Mouse (Mus musculus): Measurements from ENCODE around the gene Krt6a. TPM values are rescaled to one million over a fixed set of nuclear protein-coding genes. Genes with fewer than 3 reads are reported as not detected.
"Not testable (repeated sequence)": the region's sequence is repeated elsewhere in the genome, so short reads cannot be mapped to it uniquely, and the experiment has no call there.

Krt6a gene
- polyA plus RNA-seq, 1 experiment from 2014 or later, result 458 TPM

DNA sequence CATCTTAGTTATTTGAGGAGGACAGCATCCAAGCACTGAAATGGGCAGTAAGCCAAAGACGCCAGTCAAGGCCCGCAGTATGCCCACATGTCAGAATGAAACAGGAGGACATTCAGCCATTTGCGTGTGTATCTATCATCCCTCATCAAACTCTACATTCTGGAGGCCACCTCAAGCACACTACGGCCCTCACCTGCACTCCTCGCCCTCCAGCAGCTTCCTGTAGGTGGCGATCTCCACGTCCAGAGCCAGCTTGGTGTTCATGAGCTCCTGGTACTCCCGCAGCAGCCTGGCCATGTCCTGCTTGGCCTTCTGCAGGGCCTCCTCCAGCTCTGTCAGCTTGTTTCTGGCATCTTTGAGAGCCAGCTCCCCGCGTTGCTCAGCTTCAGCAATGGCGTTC lies 14.6 kb upstream of the Krt6a start:
- Histone ChIP-seq H3K9me3 (replicated peaks; ENCODE audit: control insufficient read depth, low read length) (no peaks in the 10 kb centered on the region), H3K9ac (ENCODE audit: low read length) (no peak overlapping the region), H3K27me3 (ENCODE audit: control insufficient read depth, insufficient read depth, low read length) (no peaks in the 10 kb centered on the region), H3K27ac (ENCODE audit: low read length) (no peak overlapping the region), H3K4me2 (ENCODE audit: low read depth, low read length) (no peak overlapping the region), H3K36me3 (ENCODE audit: control insufficient read depth, insufficient read depth, low read length) (no peaks in the 10 kb centered on the region), H3K4me1 (ENCODE audit: control insufficient read depth, insufficient read depth, low read length) (no peaks in the 10 kb centered on the region), H3K4me3 (replicated peaks; ENCODE audit: low read length) (no peak overlapping the region)
- ATAC-seq (ENCODE audit: insufficient read depth, low FRiP score), result no peak
- 64% methylated on average over 11 of the region's 11 CpGs for WGBS

DNA sequence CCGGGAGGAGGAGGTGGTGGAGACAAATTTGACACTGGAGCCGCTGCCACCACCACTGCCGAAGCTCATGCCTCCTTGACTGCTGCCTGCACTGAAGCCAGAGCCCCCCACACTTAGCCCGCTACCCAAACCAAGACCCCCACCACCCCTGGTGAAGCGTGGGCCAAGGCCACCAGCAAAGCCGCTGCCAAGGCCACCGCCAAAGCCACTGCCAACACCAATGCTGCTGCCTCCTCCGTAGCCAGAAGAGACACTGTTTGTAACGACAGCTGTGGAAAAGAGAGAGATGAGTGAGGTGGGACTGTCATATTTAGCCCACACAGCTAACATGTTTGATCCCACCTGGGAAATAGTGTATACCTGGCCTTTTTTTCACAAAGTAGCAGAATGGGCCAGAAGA lies 13.3 kb upstream of the Krt6a start:
- Histone ChIP-seq H3K4me1 (ENCODE audit: control insufficient read depth, insufficient read depth, low read length) (no peaks in the 10 kb centered on the region), H3K4me3 (replicated peaks; ENCODE audit: low read length) (no peak overlapping the region), H3K4me2 (ENCODE audit: low read depth, low read length) (no peak overlapping the region), H3K9ac (ENCODE audit: low read length) (no peak overlapping the region), H3K27ac (ENCODE audit: low read length) (no peak overlapping the region), H3K27me3 (ENCODE audit: control insufficient read depth, insufficient read depth, low read length) (no peaks in the 10 kb centered on the region), H3K9me3 (replicated peaks; ENCODE audit: control insufficient read depth, low read length) (no peaks in the 10 kb centered on the region), H3K36me3 (ENCODE audit: control insufficient read depth, insufficient read depth, low read length) (no peaks in the 10 kb centered on the region)
- ATAC-seq (ENCODE audit: insufficient read depth, low FRiP score), result no peak
- 77% methylated on average over 9 of the region's 9 CpGs for WGBS

DNA sequence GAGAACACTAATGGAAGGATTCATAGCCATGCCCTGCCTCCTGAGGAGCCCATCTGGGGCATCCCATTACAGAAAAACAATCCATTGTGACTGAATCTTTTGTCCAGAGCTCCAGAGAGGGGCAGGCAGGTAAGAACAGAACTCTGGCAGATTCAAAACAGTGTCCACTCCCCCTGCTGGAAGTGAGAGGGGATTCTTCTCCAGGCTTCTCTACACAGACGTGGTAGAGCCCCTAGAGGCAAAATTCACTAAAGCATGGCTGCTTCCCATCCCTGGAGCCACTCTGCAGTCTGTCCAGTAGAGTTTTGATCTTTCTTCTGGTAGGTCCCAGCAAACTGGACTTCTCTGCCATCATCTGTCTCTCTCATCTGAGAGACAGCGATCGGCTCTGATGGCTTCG lies 10.0 kb upstream of the Krt6a start:
- Histone ChIP-seq H3K9ac (ENCODE audit: low read length) (no peak overlapping the region), H3K27me3 (ENCODE audit: control insufficient read depth, insufficient read depth, low read length) (no peaks in the 10 kb centered on the region), H3K9me3 (replicated peaks; ENCODE audit: control insufficient read depth, low read length) (no peaks in the 10 kb centered on the region), H3K27ac (ENCODE audit: low read length) (no peak overlapping the region), H3K4me1 (ENCODE audit: control insufficient read depth, insufficient read depth, low read length) (no peaks in the 10 kb centered on the region), H3K4me2 (ENCODE audit: low read depth, low read length) (no peak overlapping the region), H3K4me3 (replicated peaks; ENCODE audit: low read length) (no peak overlapping the region), H3K36me3 (ENCODE audit: control insufficient read depth, insufficient read depth, low read length) (no peaks in the 10 kb centered on the region)
- no peak for ATAC-seq (ENCODE audit: insufficient read depth, low FRiP score)
- 67% methylated on average over 4 of the region's 4 CpGs for WGBS

DNA sequence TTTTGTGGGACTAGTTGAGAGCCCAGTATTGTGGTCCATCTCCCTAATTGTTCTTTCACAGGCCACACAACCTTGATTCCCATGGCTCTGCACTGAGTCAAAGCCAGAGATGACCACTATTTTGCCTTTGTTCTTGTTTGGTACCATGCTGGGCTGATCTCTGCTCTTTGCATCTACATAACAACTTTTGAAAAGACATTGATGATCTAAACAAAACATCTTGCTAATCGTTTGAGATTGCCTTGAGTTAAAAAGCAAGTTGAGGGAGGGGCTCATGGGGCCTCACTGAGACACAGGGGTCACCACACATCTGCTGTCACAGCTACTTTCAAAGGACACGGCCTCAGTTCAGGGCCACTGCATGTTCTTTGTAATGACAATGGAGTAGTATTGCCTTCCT lies 8.3 kb upstream of the Krt6a start:
- Histone ChIP-seq H3K9me3 (replicated peaks; ENCODE audit: control insufficient read depth, low read length) (no peaks in the 10 kb centered on the region), H3K27ac (ENCODE audit: low read length) (no peak overlapping the region), H3K4me2 (ENCODE audit: low read depth, low read length) (no peak overlapping the region), H3K27me3 (ENCODE audit: control insufficient read depth, insufficient read depth, low read length) (no peaks in the 10 kb centered on the region), H3K36me3 (ENCODE audit: control insufficient read depth, insufficient read depth, low read length) (no peaks in the 10 kb centered on the region), H3K4me3 (replicated peaks; ENCODE audit: low read length) (no peak overlapping the region), H3K4me1 (ENCODE audit: control insufficient read depth, insufficient read depth, low read length) (no peaks in the 10 kb centered on the region), H3K9ac (ENCODE audit: low read length) (no peak overlapping the region)
- whole genome bisulfite sequencing, result 38% methylated on average over 2 of the region's 2 CpGs
- no peak for ATAC-seq (ENCODE audit: insufficient read depth, low FRiP score)

DNA sequence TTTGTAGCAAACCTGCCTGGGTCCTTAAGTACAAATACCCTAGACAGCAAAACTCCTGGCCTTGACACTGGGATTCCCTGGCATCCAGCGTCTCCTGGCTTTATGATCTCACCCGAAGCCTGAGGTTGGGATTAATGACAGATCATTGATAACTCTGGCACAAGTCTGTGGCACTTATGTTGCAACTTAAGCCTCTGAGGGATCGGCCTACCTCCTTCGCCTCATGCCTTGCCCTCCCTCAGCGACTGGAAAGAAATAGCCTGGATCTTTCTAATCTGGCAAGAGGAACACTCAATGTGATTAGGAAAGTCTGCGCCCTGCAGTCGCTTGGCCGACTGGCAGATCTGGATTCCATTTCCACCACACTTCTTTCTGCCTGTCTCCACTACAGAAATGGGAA lies 5.8 kb upstream of the Krt6a start:
- no peak overlapping the region for H3K9ac ChIP-seq (ENCODE audit: low read length)
- WGBS, result 82% methylated on average over 8 of the region's 8 CpGs
- ATAC-seq (ENCODE audit: insufficient read depth, low FRiP score), result no peak
- no peaks in the 10 kb centered on the region for H3K27me3 ChIP-seq (ENCODE audit: control insufficient read depth, insufficient read depth, low read length)
- H3K36me3 ChIP-seq (ENCODE audit: control insufficient read depth, insufficient read depth, low read length), result no peaks in the 10 kb centered on the region
- no peaks in the 10 kb centered on the region for H3K4me1 ChIP-seq (ENCODE audit: control insufficient read depth, insufficient read depth, low read length)
- no peak overlapping the region for H3K27ac ChIP-seq (ENCODE audit: low read length)
- no peak overlapping the region for H3K4me3 ChIP-seq (replicated peaks; ENCODE audit: low read length)
- no peaks in the 10 kb centered on the region for H3K9me3 ChIP-seq (replicated peaks; ENCODE audit: control insufficient read depth, low read length)
- no peak overlapping the region for H3K4me2 ChIP-seq (ENCODE audit: low read depth, low read length)

DNA sequence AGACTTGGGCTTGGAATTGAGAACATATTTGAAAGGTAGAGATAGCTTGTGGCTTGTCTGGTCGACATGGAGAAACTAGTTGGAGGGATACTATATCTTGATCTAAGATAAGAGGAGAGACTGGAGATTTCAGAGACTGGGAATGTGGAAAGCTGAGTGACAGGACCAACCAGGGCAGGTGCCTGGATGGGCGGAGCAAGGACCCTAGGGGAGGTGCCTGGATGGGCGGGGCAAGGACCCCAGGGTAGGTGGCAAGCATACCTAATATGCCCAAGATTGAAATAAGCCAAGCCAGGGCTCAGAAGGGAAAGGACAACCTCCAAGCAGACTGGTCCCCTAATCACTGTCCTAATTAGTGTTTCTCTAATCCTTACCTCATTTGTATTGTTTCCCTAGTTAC lies 5.1 kb upstream of the Krt6a start:
- no peak overlapping the region for H3K27ac ChIP-seq (ENCODE audit: low read length)
- H3K36me3 ChIP-seq (ENCODE audit: control insufficient read depth, insufficient read depth, low read length), result no peaks in the 10 kb centered on the region
- no peaks in the 10 kb centered on the region for H3K9me3 ChIP-seq (replicated peaks; ENCODE audit: control insufficient read depth, low read length)
- H3K9ac ChIP-seq (ENCODE audit: low read length), result no peak overlapping the region
- no peak for ATAC-seq (ENCODE audit: insufficient read depth, low FRiP score)
- WGBS, result 46% methylated on average over 3 of the region's 3 CpGs
- no peaks in the 10 kb centered on the region for H3K27me3 ChIP-seq (ENCODE audit: control insufficient read depth, insufficient read depth, low read length)
- H3K4me2 ChIP-seq (ENCODE audit: low read depth, low read length), result no peak overlapping the region
- H3K4me1 ChIP-seq (ENCODE audit: control insufficient read depth, insufficient read depth, low read length), result no peaks in the 10 kb centered on the region
- no peak overlapping the region for H3K4me3 ChIP-seq (replicated peaks; ENCODE audit: low read length)

DNA sequence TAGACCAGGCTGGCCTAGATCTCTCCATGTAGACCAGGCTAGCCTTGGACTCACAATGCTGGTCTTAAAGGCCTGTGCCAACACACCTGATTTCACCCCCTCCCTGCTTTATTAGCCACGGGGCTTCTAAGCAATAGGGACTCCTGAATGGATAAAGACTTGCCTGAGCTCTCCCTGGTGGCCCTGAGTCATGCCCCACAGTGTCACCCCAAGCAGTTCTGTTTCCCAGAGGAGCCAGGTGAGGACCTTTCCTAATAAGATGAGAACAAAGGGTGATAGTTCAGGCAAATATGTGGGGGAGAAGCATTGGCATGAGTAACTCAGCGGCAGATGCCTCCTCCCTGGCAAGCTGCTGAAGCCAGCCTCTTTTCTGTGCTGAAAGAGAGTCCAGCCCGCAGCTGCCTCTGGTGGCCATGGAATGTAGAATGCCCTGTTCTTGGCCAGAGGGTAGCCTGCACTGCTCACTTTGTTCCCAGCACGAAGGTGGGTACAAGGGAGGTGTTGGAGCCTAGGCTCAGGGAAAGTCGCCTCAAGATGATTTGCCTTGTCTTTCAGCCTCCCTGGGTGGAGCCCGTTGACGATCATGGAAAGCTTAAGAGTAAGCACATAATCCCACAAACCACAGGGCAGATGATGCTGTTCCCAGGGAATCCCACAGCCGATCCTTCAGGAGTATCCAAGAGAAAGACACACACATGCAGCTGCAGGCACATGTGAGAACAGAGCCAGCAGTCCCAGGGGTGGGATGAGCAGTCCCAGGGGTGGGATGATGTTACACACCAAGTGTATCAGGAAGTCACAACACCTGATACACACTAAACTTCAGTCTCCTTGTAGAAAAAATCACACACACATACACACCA lies 3.5 kb upstream of the Krt6a start:
- Histone ChIP-seq H3K27me3 (ENCODE audit: control insufficient read depth, insufficient read depth, low read length) (no peaks in the 10 kb centered on the region), H3K4me2 (ENCODE audit: low read depth, low read length) (no peak overlapping the region), H3K27ac (ENCODE audit: low read length) (no peak overlapping the region), H3K36me3 (ENCODE audit: control insufficient read depth, insufficient read depth, low read length) (no peaks in the 10 kb centered on the region), H3K9ac (ENCODE audit: low read length) (no peak overlapping the region), H3K9me3 (replicated peaks; ENCODE audit: control insufficient read depth, low read length) (no peaks in the 10 kb centered on the region), H3K4me1 (ENCODE audit: control insufficient read depth, insufficient read depth, low read length) (no peaks in the 10 kb centered on the region), H3K4me3 (replicated peaks; ENCODE audit: low read length) (no peak overlapping the region)
- ATAC-seq (ENCODE audit: insufficient read depth, low FRiP score), result no peak
- WGBS, result 64% methylated on average over 8 of the region's 8 CpGs

DNA sequence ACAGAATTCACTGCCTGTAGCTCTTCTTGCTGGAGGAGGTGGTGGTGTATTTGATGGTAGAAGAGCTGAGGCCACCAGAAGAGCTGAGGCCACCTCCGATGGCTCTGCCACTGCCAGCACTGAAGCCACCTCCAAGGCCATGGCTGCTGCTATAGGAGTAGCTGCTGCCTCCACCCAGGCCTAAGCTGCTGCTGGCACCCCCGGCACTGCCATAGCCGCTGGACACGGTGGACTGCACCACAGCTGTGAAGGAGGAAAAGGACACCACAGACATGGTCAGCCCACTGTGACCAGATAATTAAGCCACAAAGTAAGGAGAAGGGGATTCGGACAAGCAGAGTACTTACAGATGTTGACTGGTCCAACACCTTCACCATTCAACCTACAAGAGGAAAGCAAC lies 3.6 kb downstream of the Krt6a start:
- ATAC-seq (ENCODE audit: insufficient read depth, low FRiP score); H3K4me1 ChIP-seq (ENCODE audit: control insufficient read depth, insufficient read depth, low read length); H3K36me3 ChIP-seq (ENCODE audit: control insufficient read depth, insufficient read depth, low read length); H3K4me2 ChIP-seq (ENCODE audit: low read depth, low read length); H3K27ac ChIP-seq (ENCODE audit: low read length); H3K9me3 ChIP-seq (replicated peaks; ENCODE audit: control insufficient read depth, low read length); H3K27me3 ChIP-seq (ENCODE audit: control insufficient read depth, insufficient read depth, low read length); H3K4me3 ChIP-seq (replicated peaks; ENCODE audit: low read length); H3K9ac ChIP-seq (ENCODE audit: low read length): not testable (repeated sequence)
- WGBS, result 96% methylated on average over 5 of the region's 5 CpGs

DNA sequence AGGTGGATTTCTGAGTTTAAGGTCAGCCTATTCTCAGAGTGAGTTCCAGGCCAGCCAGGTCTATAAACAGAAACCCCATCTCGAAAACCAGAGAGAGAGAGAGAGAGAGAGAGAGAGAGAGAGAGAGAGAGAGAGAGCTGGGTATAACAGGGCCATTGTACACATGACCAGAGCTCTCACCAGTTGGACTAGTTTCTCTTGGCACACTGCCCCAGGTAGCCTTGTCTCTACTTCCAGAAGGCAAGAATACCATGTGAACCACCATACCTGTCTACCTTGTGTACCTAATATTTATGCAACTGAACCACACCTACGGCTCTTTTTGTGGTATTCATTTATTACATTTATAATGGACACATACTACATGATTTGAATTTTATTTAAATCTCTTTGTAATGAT lies 5.9 kb downstream of the Krt6a start:
- Histone ChIP-seq H3K9me3 (replicated peaks; ENCODE audit: control insufficient read depth, low read length) (no peaks in the 10 kb centered on the region), H3K27ac (ENCODE audit: low read length) (no peak overlapping the region), H3K36me3 (ENCODE audit: control insufficient read depth, insufficient read depth, low read length) (no peaks in the 10 kb centered on the region), H3K4me2 (ENCODE audit: low read depth, low read length) (no peak overlapping the region), H3K4me1 (ENCODE audit: control insufficient read depth, insufficient read depth, low read length) (no peaks in the 10 kb centered on the region), H3K27me3 (ENCODE audit: control insufficient read depth, insufficient read depth, low read length) (no peaks in the 10 kb centered on the region), H3K9ac (ENCODE audit: low read length) (no peak overlapping the region), H3K4me3 (replicated peaks; ENCODE audit: low read length) (no peak overlapping the region)
- no peak for ATAC-seq (ENCODE audit: insufficient read depth, low FRiP score)
- 61% methylated on average over 2 of the region's 2 CpGs for WGBS
